Comparison of ENCODE assay signal across 8 mouse cellular contexts in the genomic region with DNA sequence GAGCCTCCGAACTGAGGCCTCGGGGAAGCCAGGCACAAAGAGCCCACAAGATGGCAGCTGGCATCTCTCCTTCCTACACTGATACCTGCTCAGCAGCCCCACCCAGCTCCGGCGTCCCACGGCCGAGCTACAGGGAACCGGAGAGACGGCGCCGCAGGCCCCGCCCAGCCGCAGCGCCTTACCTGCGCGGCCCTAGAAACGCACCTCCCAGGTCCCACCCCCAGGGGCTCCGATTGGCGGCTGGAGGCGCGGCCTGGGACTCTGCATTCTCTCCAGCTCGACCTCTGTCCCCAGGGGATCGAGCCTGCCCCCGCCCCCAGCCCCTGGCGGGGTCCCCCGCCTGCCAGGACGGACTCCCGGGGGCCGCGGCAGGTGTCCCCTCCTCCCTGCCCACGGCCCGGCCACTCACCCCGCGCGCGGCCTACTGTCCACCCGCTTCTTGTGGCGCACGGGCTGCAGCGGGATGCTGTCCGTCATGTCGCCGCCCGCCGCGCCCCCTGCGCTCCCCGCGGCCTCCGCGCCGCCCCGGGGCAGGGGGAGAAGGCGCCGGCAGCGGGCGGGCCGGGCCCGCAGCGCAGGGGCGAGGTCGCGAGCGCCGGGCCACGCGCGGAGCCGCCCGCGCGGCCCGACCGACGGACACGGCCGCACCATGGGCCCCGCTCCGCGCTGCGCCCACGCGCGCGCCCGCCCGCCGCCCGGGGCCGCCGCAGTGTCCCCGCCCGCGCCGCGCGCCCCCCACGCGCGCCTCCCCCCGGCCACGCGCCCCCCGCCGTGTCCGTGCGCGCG. TPM values are rescaled to one million over a fixed set of nuclear protein-coding genes. Genes with fewer than 3 reads are reported as not detected.
DNase-seq lines count a peak whose midpoint lies in the region; ATAC-seq and TF ChIP-seq lines count a peak whose summit lies in the region.

No protein-coding gene starts in this region.

- H3K36me3 ChIP-seq in forebrain, embryonic 10.5 days (replicated peaks) = 0 out of 2 replicates have a peak, but pooled peaks cover 3% of the 10 kb centered on the region
- H3K36me3 ChIP-seq in heart, postnatal 0 days (replicated peaks; ENCODE audit: control insufficient read depth, insufficient read depth, low read length) = no peaks in the 10 kb centered on the region
- H3K36me3 ChIP-seq in liver, embryonic 12.5 days = no peaks in the 10 kb centered on the region
- no peaks in the 10 kb centered on the region for H3K36me3 ChIP-seq in neural tube, embryonic 12.5 days

- H3K9ac ChIP-seq in heart, postnatal 0 days (replicated peaks; ENCODE audit: low read depth, low read length) = peak overlapping the region; percentile 81
- peak overlapping the region; percentile 35 for H3K9ac ChIP-seq in liver, embryonic 12.5 days
- H3K9ac ChIP-seq in neural tube, embryonic 12.5 days = peak overlapping the region; percentile 93

- H3K4me2 ChIP-seq in heart, postnatal 0 days (ENCODE audit: low read depth, low read length) = peak overlapping the region; percentile 91
- H3K4me2 ChIP-seq in liver, embryonic 12.5 days = peak overlapping the region; percentile 78
- H3K4me2 ChIP-seq in neural tube, embryonic 12.5 days (replicated peaks) = peak overlapping the region; percentile 70

- peak; percentile 16; the same call in 1 of the 2 replicates for TF ChIP-seq CTCF in heart, postnatal 0 days (IDR thresholded peaks at IDR 0.05; ENCODE audit: low read depth)

- H3K9me3 ChIP-seq in forebrain, embryonic 10.5 days = no peaks in the 10 kb centered on the region
- no peaks in the 10 kb centered on the region for H3K9me3 ChIP-seq in heart, postnatal 0 days (replicated peaks; ENCODE audit: control insufficient read depth, low read length)
- H3K9me3 ChIP-seq in liver, embryonic 12.5 days (replicated peaks) = no peaks in the 10 kb centered on the region
- H3K9me3 ChIP-seq in neural tube, embryonic 12.5 days = no peaks in the 10 kb centered on the region

- peak overlapping the region; percentile 88 for H3K4me3 ChIP-seq in forebrain, embryonic 10.5 days
- H3K4me3 ChIP-seq in heart, postnatal 0 days (ENCODE audit: low read depth, low read length) = peak overlapping the region; percentile 83
- H3K4me3 ChIP-seq in liver, embryonic 12.5 days = peak overlapping the region; percentile 62
- H3K4me3 ChIP-seq in neural tube, embryonic 12.5 days = peak overlapping the region; percentile 86

- peak; percentile 83 for DNase-seq in CD4-positive helper T cell, adult 2 months (ENCODE audit: low read depth, low spot score)
- DNase-seq in brain, adult 2 months (ENCODE audit: low read depth, low spot score) = peak; percentile 95
- DNase-seq in forebrain, embryonic 10.5 days (ENCODE audit: extremely low spot score, low spot score) = peak; percentile 71
- peak; percentile 45 for DNase-seq in heart, postnatal 0 days (ENCODE audit: low spot score)
- peak; percentile 88 to 96 for DNase-seq in kidney, postnatal 25 days
- peak; percentile 59 to 72 for DNase-seq in thymus, adult 18-20 months

- TF ChIP-seq EP300 in heart, postnatal 0 days (IDR thresholded peaks at IDR 0.05; ENCODE audit: low read depth) = no peak

- peaks cover 17% of the 10 kb centered on the region for H3K4me1 ChIP-seq in forebrain, embryonic 10.5 days
- no peaks in the 10 kb centered on the region for H3K4me1 ChIP-seq in heart, postnatal 0 days (ENCODE audit: control insufficient read depth, insufficient read depth)
- peaks cover 4% of the 10 kb centered on the region; the same call in 1 of the 2 replicates for H3K4me1 ChIP-seq in liver, embryonic 12.5 days
- H3K4me1 ChIP-seq in neural tube, embryonic 12.5 days = peaks cover 4% of the 10 kb centered on the region; the same call in 1 of the 2 replicates

- 1% methylated on average over 78 of the region's 108 CpGs for WGBS in forebrain, embryonic 10.5 days
- WGBS in heart, postnatal 0 days = under 1% methylated on average over 39 of the region's 108 CpGs
- WGBS in liver, embryonic 12.5 days (ENCODE audit: insufficient replicate concordance) = under 1% methylated on average over 39 of the region's 108 CpGs
- WGBS in neural tube, embryonic 12.5 days = under 1% methylated on average over 59 of the region's 108 CpGs

- peak overlapping the region; percentile 90 for H3K27ac ChIP-seq in forebrain, embryonic 10.5 days
- H3K27ac ChIP-seq in heart, postnatal 0 days (ENCODE audit: low read depth) = peak overlapping the region; percentile 73
- H3K27ac ChIP-seq in liver, embryonic 12.5 days = no peak overlapping the region
- peak overlapping the region; percentile 86 for H3K27ac ChIP-seq in neural tube, embryonic 12.5 days

- H3K27me3 ChIP-seq in forebrain, embryonic 10.5 days (ENCODE audit: poor library complexity, severe bottlenecking) = peaks cover 4% of the 10 kb centered on the region; the same call in 1 of the 2 replicates
- H3K27me3 ChIP-seq in heart, postnatal 0 days (ENCODE audit: control insufficient read depth, insufficient read depth, low read length) = no peaks in the 10 kb centered on the region
- H3K27me3 ChIP-seq in liver, embryonic 12.5 days (replicated peaks) = peaks cover 26% of the 10 kb centered on the region
- H3K27me3 ChIP-seq in neural tube, embryonic 12.5 days (replicated peaks) = no peaks in the 10 kb centered on the region

- peak; percentile 71 for ATAC-seq in heart, postnatal 0 days (ENCODE audit: insufficient read depth, low read depth)
- peak; percentile 68 for ATAC-seq in liver, embryonic 12.5 days
- ATAC-seq in neural tube, embryonic 12.5 days (ENCODE audit: low FRiP score, low read depth) = peak; percentile 74

RNA-seq across cellular contexts. Expression of a gene that starts 0.7 kb away (rescaled TPM):
- polyA plus RNA-seq in forebrain, embryonic 10.5 days (2016; fragmentation: Nextera tagmentation; extraction: Ambion mirVana) = 8.7 and 9.0 TPM in 2 replicates
- total RNA-seq in heart, postnatal 0 days (2014; rRNA removed; ENCODE audit: low replicate concordance) = 46.1 and 49.9 TPM in 2 replicates
- polyA plus RNA-seq in heart, postnatal 0 days (2015; fragmentation: Nextera tagmentation; extraction: Ambion mirVana) = 11.6 and 12.8 TPM in 2 replicates
- 3.7 and 4.3 TPM in 2 replicates for polyA plus RNA-seq in liver, embryonic 12.5 days (2016; fragmentation: Nextera tagmentation; extraction: Ambion mirVana)
- 73.4 and 74.8 TPM in 2 replicates for polyA plus RNA-seq in neural tube, embryonic 12.5 days (2016; fragmentation: Nextera tagmentation; extraction: Ambion mirVana)

RNA-seq across cellular contexts. Expression of a gene that starts 26.3 kb away (rescaled TPM):
- polyA plus RNA-seq in forebrain, embryonic 10.5 days (2016; fragmentation: Nextera tagmentation; extraction: Ambion mirVana) = 35.3 and 39.1 TPM in 2 replicates
- 0.43 TPM in 1 of 2 replicates, not detected in the other for total RNA-seq in heart, postnatal 0 days (2014; rRNA removed; ENCODE audit: low replicate concordance)
- 0.77 and 0.87 TPM in 2 replicates for polyA plus RNA-seq in heart, postnatal 0 days (2015; fragmentation: Nextera tagmentation; extraction: Ambion mirVana)
- 8.5 and 9.3 TPM in 2 replicates for polyA plus RNA-seq in liver, embryonic 12.5 days (2016; fragmentation: Nextera tagmentation; extraction: Ambion mirVana)
- 2.6 and 3.5 TPM in 2 replicates for polyA plus RNA-seq in neural tube, embryonic 12.5 days (2016; fragmentation: Nextera tagmentation; extraction: Ambion mirVana)

Comparison
In these comparisons a context has a peak if more than half of its experiments do, and no peak if none do; other contexts are left out.
1. DNase-seq: peak in every context shown above with its lines; median percentile 95 in brain, adult 2 months; 92 in kidney, postnatal 25 days; 83 in CD4-positive helper T cell, adult 2 months; 71 in forebrain, embryonic 10.5 days; 66 in thymus, adult 18-20 months; 45 in heart, postnatal 0 days.
2. H3K9ac ChIP-seq: peak in every context shown above with its lines; median percentile 93 in neural tube, embryonic 12.5 days; 81 in heart, postnatal 0 days; 35 in liver, embryonic 12.5 days.